Mouse (Mus musculus): Measurements from ENCODE around the gene 9230102O04Rik. TPM values are rescaled to one million over a fixed set of nuclear protein-coding genes. Genes with fewer than 3 reads are reported as not detected.
A peak's percentile ranks its signal among the peaks of the same experiment; 100 is the strongest.

Gene 9230102O04Rik
- total RNA-seq (2021): not detected
- long read RNA-seq, experiment 1, partial matches to known transcripts: 0 of 1 reads
- long read RNA-seq, experiment 1, other reads (novel, unspliced or antisense): 1 of 1 reads
- long read RNA-seq, experiment 2, partial matches to known transcripts: 1 of 2 reads
- long read RNA-seq, experiment 2, other reads (novel, unspliced or antisense): 1 of 2 reads

DNA sequence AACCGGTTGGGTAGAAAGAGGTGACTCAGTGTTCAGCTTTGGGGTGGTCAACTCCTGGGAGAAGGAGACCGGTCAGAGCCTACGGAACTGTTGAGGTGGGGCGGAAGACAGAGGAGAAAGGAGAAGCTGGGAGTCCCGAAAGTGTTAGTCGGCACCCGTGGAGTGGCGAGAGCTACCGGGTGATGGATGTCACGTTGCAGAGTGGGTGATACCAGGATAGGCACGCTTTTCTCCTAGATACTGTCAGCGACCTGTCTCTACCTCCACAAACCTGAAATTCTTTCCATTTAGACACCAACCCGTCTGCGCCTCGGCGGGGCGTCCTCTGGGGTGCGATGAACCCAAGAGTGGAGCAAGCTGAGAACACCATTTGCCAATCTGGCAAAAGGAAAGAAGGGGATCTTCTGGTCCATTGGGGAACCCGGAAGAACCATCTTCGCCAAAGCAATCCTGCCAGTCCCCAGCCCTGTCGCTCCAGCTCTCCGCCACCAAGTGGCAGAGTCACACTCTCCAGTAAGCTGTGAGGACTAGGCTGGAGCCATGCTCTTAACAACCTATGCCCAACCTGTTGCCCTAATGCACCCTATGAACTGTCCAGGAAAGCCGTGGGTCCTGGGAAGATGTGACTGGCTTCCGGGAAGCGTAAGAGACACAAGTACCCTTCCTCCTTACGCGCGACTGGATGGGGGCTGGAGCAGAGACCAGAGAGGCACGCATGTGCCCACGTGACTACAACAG lies at the start of gene 9230102O04Rik:
Gene 9230102O04Rik, minus strand, starts transcription at position 628 of the 738 bp plus-strand sequence.
- DNase-seq: peak; percentile 48

DNA sequence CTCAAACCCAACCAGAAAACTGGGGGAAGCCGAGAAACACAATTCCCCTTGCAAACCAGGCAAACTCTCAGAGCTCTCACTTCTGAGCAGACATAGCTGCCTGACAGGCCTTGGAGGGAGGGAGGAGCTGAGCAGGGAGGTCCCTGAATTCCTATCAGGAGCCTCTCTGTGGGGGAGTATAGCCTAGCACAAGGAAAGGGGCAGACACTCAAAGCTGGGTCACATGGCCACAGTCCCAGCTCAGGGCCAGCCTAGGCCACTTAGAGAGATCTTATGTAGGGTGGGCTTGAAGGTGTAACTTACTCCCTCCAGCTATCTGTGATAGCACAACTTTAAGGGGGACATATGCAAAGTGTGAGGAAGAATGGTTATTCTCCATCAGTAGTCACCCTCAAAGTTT lies 46.6 kb upstream of the 9230102O04Rik start:
- DNase-seq: no peak

DNA sequence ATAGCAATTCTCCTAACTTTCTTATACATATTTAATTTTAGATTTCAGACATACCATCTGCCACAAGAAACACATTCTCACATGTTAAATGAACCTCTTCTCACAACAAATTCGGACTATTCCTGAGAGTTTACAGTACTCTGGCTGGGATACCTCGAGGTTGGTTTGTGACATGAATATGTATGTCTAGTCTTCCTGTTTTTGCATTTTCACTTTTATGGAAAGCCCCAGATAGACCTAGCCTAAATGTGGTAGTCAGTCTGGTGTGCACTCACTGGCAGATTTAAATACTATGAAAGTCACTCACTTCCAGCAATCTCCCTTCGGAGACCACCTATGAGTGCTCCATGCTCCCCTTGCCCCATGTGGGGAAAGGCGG lies 37.6 kb upstream of the 9230102O04Rik start:
- DNase-seq: no peak

DNA sequence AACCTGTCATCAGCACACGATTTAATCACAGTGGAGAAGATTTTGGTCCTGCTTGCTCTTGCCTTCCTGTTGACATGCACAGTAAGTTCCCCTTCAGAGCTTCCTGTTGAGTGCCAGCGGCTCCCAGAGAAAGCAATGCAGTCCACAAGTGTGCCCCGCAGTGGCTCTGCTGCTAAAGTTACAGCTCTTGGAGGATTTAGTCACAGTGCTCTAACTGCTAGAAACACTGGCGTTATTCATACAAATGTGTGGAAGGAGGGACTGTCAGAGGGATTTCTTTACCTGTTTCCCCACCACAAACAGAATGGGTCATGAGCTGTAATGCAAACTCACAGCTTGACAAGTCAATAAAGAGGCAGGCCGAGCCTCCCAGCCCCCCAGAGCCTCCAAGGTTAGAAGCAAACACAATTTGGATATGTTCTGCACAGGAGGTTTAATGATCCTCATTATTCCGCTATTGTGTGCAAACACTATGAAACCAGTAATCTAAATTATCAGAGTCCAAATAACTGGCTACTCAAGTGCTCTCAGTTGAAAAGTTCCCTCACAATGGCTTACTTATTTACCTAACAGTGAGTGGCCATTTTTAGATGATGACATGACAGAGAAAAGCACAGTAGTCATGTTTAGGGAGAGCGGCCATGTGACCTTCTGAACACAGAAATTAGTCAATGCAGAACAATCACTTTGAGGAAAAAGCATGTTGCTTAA lies 37.0 kb upstream of the 9230102O04Rik start:
- no peak for DNase-seq

DNA sequence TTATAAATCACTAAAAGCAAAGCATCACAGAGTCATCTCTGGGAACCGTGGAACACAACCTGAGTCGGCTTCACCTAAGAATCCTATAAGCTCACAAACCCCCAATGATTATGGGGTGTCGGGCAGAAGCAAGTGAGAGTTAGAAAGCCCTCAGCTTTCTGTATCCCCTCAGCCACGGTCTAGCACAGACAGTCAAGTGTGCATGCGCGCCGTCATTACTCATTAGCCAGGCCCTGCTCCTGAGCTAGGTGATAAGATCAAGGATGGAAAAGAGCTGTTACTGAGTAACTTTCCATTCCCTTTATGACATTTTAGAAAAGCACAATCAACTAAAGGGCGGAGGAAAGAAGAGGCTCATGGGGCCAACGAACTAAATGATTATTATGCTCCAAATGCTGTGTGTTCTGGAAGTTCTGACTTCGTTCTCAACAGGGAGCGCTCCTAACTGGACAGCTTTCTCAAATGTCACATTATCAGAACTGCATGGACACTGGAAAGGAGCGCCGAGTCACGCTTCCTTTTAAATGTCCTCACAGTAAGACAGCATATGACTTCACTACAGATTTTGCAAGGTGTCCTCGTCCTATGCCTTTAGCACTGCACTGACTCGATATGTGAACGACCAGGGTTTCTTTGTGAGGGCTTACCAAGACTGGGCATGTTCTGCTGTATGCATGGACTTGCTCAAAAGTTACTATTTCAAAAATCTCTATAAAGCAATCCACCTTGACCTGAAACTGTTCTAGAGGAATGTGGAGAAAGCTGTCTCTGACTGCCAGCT lies 29.5 kb upstream of the 9230102O04Rik start:
- DNase-seq: peak; percentile 30

DNA sequence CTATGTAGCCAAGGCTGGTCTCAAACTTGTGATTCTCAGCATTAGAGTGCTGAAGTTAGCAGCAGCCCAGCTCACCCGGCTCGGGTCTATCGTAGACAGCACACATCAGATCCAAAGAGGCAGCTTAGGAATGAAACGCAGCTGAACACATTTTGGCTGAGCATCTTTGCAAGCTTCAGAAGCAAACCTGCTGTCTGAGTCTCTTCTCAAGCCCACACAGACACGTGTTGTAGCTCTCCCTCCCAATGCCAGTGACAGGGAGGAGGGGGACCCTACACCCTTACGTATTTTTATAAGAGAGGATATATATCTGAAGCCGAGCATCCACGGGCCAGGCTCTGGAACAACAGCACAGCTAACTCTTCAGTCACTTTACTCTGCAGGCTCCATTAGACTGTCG lies 28.3 kb upstream of the 9230102O04Rik start:
- DNase-seq: no peak

- no peak for DNase-seq
These were observed 16.7 kb upstream of the 9230102O04Rik start for GRCm38 (mm10) chr2:9905995-9906394.

- no peak for DNase-seq
These were observed 14.7 kb upstream of the 9230102O04Rik start for GRCm38 (mm10) chr2:9903854-9904560.

GRCm38 (mm10) chr2:9897846-9898245 lies 8.5 kb upstream of the 9230102O04Rik start:
- DNase-seq: no peak

DNA sequence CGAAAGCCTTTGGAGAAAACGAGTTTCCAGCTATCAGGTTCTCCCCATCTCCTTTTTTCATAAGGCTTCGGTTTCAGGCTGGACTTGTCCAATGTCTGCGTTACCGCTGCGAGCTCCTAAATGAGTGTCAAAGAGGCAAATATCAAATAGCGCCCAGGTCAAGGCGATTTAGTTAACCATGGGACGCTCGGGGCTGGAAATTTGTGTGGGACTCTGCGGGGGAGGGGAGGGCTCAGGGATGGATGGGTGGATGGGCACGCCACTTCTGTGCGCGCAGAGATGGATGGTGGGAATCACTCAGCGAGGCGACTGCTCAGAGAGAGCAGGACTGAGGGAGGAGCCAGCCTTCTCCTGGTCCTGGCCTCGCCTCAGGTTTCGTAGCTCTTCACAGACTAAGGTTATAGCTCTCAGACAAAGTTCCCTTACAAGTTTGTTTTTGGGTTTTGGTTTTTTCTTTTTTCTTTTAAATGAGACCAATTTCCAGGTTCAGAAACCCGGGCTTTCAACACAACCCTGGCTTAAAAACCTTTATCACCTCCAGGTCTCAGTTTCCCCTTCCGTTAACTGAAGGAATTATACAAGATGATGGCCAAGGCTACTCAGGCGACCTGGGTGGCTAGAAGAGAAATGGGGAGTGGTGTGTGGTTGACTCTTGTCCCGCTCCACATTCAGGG lies 6.9 kb upstream of the 9230102O04Rik start:
- DNase-seq: no peak

DNA sequence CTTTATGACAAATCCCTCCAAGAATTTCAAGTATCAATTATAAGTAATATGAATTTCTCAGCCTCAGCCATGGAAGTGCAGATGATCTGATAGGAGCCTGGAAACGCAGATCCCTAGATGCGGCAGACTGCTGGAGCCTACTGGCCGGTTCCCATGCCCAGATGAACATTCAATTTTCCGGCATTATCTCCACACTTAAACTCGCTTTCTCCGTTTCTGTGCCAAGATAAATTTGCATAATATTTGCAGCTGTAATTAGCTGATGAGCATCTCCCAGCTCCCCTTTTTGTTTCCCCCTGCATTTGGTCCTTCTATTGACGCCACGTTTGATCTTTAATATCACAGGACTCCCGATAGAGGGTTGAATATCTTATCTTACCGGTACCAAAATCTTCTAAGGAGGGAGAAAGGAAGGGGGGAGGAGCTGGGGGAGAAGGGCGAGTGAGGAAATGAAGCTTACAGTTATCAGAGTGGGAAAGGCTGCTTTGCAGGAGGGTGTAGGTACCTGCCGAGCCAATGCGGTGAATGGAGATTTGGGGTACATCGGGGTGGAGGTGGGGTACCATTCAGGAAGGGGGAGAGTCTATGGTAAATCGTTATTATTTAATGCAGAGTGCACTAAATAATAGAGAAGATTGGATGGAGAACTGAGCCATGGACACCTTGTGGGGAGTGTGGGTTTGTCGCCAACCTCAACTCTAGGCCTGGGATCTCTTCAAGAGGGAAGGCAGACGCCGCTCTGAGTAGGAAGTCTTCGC lies 5.7 kb upstream of the 9230102O04Rik start:
- DNase-seq: no peak

- no peak for DNase-seq
These were observed 4.1 kb upstream of the 9230102O04Rik start for GRCm38 (mm10) chr2:9893272-9893953.

- DNase-seq: no peak
These were observed 3.2 kb upstream of the 9230102O04Rik start for GRCm38 (mm10) chr2:9892541-9892940.

GRCm38 (mm10) chr2:9890906-9891305 lies 1.6 kb upstream of the 9230102O04Rik start:
- DNase-seq: no peak

- no peak for DNase-seq
These were observed 911 bp upstream of the 9230102O04Rik start for GRCm38 (mm10) chr2:9890251-9890650.

- DNase-seq: no peak
These were observed 377 bp upstream of the 9230102O04Rik start, which contains the start of gene Gata3 for GRCm38 (mm10) chr2:9889651-9890183. Gene Gata3 (minus strand): TSS chr2:9890034.

DNA sequence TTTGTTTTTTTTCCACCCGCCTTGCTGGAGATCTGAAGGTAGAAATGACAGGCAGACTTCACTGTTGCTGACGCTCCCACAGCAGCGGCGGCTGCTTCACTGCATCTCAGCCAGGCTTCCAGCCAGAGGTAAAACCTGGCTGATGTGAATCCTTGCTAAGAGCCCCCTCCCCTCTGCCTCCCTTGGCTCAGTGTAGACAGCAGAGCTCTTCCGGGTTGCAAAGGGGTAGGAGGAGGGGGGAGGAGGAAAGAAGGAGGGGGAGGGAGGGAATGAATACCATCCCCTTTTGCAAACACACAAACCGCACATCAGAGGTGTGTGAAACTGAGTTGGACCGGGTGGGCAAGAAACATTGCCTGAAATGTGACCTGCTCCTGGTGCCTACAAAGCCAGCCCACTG lies 1.7 kb downstream of the 9230102O04Rik start:
- no peak for DNase-seq

DNA sequence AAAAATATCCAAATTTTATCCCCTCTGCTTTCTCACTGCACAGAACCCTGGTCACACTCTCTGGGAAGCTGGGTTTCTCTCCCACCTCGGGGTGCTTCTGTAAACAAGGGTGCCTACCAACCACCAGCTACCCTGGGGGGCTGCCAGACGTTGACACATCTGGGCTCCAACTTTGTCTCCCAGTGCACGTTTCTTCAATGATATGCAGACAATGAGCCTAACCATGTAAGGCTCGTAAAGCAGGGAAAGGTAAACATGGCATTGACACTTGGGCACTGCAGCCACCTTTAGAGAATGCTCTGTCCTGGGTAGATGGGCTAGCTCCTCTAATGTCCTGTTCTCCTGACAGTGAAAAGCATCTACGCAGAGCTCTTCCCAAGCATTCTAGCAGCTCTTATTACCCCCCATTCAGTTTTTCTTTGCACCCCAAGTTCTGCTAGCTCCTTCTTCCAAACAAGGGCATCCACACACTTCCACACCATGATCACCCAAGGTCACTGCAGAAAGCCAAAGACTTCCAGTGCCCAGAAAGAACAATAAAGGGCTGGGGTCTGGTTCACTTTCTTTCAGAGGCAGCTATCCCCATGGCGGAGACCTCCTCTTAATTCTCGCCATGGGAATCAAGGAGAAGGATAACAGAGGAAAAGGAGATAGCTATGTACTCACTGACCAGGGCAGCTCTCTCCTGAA lies 2.3 kb downstream of the 9230102O04Rik start:
- no peak for DNase-seq

- no peak for DNase-seq
These were observed 3.3 kb downstream of the 9230102O04Rik start for GRCm38 (mm10) chr2:9886031-9886430.
